Mouse (Mus musculus): Measurements from ENCODE around the gene Eif6. TPM values are rescaled to one million over a fixed set of nuclear protein-coding genes. Genes with fewer than 3 reads are reported as not detected.
A peak's percentile ranks its signal among the peaks of the same experiment; 100 is the strongest.
"Not testable (repeated sequence)": the region's sequence is repeated elsewhere in the genome, so short reads cannot be mapped to it uniquely, and the experiment has no call there.

Gene Eif6
- total RNA-seq (2021), result 10 to 100 TPM; 68.1 to 69.9 TPM
- long read RNA-seq, experiment 1, transcript Eif6-201 (6 exons, 1,500 nt), result major isoform, 70 of 71 reads
- long read RNA-seq, experiment 1, partial matches to known transcripts, result 0 of 71 reads
- long read RNA-seq, experiment 1, other reads (novel, unspliced or antisense), result 1 of 71 reads
- long read RNA-seq, experiment 2, transcript Eif6-201 (6 exons, 1,500 nt), result major isoform, 112 of 122 reads
- long read RNA-seq, experiment 2, partial matches to known transcripts, result 2 of 122 reads
- long read RNA-seq, experiment 2, other reads (novel, unspliced or antisense), result 6 of 122 reads

- DNase-seq (ENCODE audit: low spot score in 2 of 2), result peak; percentile 67 to 88
Observed at GRCm38 (mm10) chr2:155826630-155827424, at the start of gene Eif6. Gene Eif6 (minus strand): TSS chr2:155826925.

- no peak for DNase-seq (ENCODE audit: low spot score in 2 of 2)
Observed at GRCm38 (mm10) chr2:155873636-155874035, 46.9 kb upstream of the Eif6 start.

- DNase-seq (ENCODE audit: low spot score in 2 of 2), result no peak
Observed at GRCm38 (mm10) chr2:155872930-155873507, 46.3 kb upstream of the Eif6 start.

- DNase-seq (ENCODE audit: low spot score in 2 of 2), result no peak
Observed at GRCm38 (mm10) chr2:155872486-155872885, 45.8 kb upstream of the Eif6 start.

- no peak for DNase-seq (ENCODE audit: low spot score in 2 of 2)
Observed at GRCm38 (mm10) chr2:155869772-155870171, 43.0 kb upstream of the Eif6 start.

GRCm38 (mm10) chr2:155868320-155868719 lies 41.6 kb upstream of the Eif6 start:
- no peak for DNase-seq (ENCODE audit: low spot score in 2 of 2)

GRCm38 (mm10) chr2:155863301-155863867 lies 36.7 kb upstream of the Eif6 start:
- DNase-seq (ENCODE audit: low spot score in 2 of 2), result no peak

GRCm38 (mm10) chr2:155862573-155863300 lies 36.0 kb upstream of the Eif6 start:
- peak; percentile 28 to 65 for DNase-seq (ENCODE audit: low spot score in 2 of 2)

GRCm38 (mm10) chr2:155861581-155861980 lies 34.9 kb upstream of the Eif6 start:
- no peak for DNase-seq (ENCODE audit: low spot score in 2 of 2)

- DNase-seq (ENCODE audit: low spot score in 2 of 2), result no peak
Observed at GRCm38 (mm10) chr2:155860102-155860501, 33.4 kb upstream of the Eif6 start.

GRCm38 (mm10) chr2:155852536-155852935 lies 25.8 kb upstream of the Eif6 start:
- no peak for DNase-seq (ENCODE audit: low spot score in 2 of 2)

- no peak for DNase-seq (ENCODE audit: low spot score in 2 of 2)
Observed at GRCm38 (mm10) chr2:155850120-155850519, 23.4 kb upstream of the Eif6 start.

GRCm38 (mm10) chr2:155849464-155849863 lies 22.7 kb upstream of the Eif6 start:
- DNase-seq (ENCODE audit: low spot score in 2 of 2), result no peak

- peak; percentile 74 to 84 for DNase-seq (ENCODE audit: low spot score in 2 of 2)
Observed at GRCm38 (mm10) chr2:155848291-155848690, 21.6 kb upstream of the Eif6 start.

GRCm38 (mm10) chr2:155846930-155847329 lies 20.2 kb upstream of the Eif6 start:
- no peak for DNase-seq (ENCODE audit: low spot score in 2 of 2)

GRCm38 (mm10) chr2:155838961-155839360 lies 12.2 kb upstream of the Eif6 start:
- DNase-seq (ENCODE audit: low spot score in 2 of 2), result no peak

- no peak for DNase-seq (ENCODE audit: low spot score in 2 of 2)
Observed at GRCm38 (mm10) chr2:155837961-155838360, 11.2 kb upstream of the Eif6 start.

GRCm38 (mm10) chr2:155834732-155835131 lies 8.0 kb upstream of the Eif6 start, which contains the start of gene Fam83c:
Gene Fam83c (minus strand): TSS chr2:155834854.
- no peak for DNase-seq (ENCODE audit: low spot score in 2 of 2)

GRCm38 (mm10) chr2:155832087-155832486 lies 5.4 kb upstream of the Eif6 start:
- DNase-seq (ENCODE audit: low spot score in 2 of 2), result not testable (repeated sequence)

- no peak for DNase-seq (ENCODE audit: low spot score in 2 of 2)
Observed at GRCm38 (mm10) chr2:155831302-155831701, 4.6 kb upstream of the Eif6 start.

- DNase-seq (ENCODE audit: low spot score in 2 of 2), result no peak
Observed at GRCm38 (mm10) chr2:155830841-155831240, 4.1 kb upstream of the Eif6 start.
